Mouse (Mus musculus): Measurements from ENCODE around the gene E130218I03Rik.

DNA sequence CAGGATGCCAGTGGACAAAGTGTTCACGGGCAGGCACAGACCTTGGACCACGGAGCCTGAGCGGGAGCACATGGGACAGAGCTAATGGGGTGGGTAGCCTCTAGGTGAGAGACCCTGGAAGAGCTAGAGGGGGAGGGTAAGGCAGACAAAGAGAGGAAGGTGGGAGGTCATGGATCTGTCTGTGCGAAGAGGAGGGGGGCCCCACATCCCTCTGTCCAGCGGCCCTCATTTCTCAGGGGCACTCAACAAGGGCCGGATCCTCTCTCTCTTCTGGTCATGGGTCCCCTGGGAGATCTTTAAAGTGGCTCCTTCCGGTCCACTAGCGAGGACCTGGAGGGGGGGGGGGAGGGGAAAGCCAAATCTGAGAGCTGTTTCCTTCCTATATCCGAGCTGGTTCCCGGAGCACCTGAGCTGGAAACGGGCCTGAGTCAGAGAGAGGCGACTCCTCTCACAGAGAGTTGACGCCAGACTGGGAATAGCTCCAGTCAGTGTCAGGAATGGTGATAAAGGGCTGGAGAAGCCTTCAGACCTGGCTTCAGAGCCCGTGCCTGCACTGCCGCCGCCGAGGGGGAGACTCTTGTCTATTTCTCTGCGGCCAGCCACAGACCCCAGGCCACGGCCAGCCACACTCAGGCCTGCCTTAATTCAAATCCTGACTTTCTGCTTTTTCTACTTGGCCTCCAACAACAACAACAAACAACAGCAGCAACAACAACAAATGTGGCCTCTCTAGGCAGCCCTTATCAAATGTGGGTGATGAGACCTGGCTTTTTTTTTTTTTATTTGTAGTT lies 13.1 kb downstream of the E130218I03Rik start:
- TF ChIP-seq CTCF (IDR thresholded peaks at IDR 0.05; ENCODE audit: extremely low read depth, insufficient read depth, insufficient read length, insufficient replicate concordance) (no peak), POLR2A (IDR thresholded peaks at IDR 0.05; ENCODE audit: low read depth, low read length) (no peak)
